In the genomic region with DNA sequence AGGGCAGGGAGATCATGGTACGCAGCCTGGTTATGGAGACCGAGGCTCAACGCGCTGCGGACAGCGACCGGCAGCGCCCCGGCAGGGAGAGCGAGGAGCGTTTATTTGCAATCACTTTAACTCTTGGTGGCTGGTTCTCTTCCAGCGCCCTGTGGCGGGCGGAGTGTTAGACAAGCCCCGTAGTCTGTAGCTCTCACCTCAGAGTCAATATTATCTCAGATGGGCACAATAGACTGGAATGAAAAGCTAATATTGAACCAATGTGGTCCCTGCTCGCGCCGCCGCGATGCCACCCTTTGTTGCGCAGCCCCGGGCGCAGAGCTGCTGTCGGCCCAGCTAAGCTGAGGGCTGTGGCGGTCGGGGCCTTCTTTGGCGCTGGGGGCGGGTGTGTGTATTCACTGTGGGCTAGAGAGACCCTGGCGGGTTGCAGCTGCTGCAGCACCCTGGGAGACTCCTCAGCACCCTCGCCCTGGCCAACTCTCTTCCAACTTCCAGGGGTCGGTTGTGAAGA, we compare ENCODE assay signal across 12 mouse cellular contexts. TPM values are rescaled to one million over a fixed set of nuclear protein-coding genes. Genes with fewer than 3 reads are reported as not detected.
DNase-seq lines count a peak whose midpoint lies in the region; ATAC-seq and TF ChIP-seq lines count a peak whose summit lies in the region.
"Had no signal": no experiment of that assay in that cellular context is flagged by ENCODE, and none has a peak within 500 bp of the region (broad histone marks: within the 10 kb centered on the region; RNA-seq: fewer than 3 reads in every experiment).

No protein-coding gene starts in this region.

- no peak overlapping the region for H3K4me3 ChIP-seq in lung, embryonic 15.5 days
- no peak overlapping the region for H3K4me3 ChIP-seq in lung, postnatal 0 days (ENCODE audit: low read depth, low read length)

- TF ChIP-seq CTCF in lung, postnatal 0 days (IDR thresholded peaks at IDR 0.05), result no peak

- no peak for ATAC-seq in lung, embryonic 15.5 days (ENCODE audit: borderline replicate concordance, extremely low read depth, low FRiP score, low TSS enrichment)
- ATAC-seq in lung, postnatal 0 days, result no peak

- peak overlapping the region; percentile 14; the same call in 1 of the 2 replicates for H3K4me2 ChIP-seq in lung, embryonic 15.5 days
- no peak overlapping the region for H3K4me2 ChIP-seq in lung, postnatal 0 days (replicated peaks; ENCODE audit: low read depth, low read length)
- H3K4me2 ChIP-seq: liver, embryonic 11.5 days had no signal

- no peaks in the 10 kb centered on the region for H3K9me3 ChIP-seq in lung, embryonic 15.5 days
- H3K9me3 ChIP-seq in lung, postnatal 0 days (ENCODE audit: low read length), result no peaks in the 10 kb centered on the region

- WGBS in lung, embryonic 15.5 days, result 1% methylated on average over 31 of the region's 31 CpGs
- 2% methylated on average over 31 of the region's 31 CpGs for WGBS in lung, postnatal 0 days

- no peak overlapping the region for H3K27ac ChIP-seq in lung, embryonic 15.5 days
- no peak overlapping the region for H3K27ac ChIP-seq in lung, postnatal 0 days (ENCODE audit: low read length)

- 0 out of 2 replicates have a peak, but pooled peaks cover 4% of the 10 kb centered on the region for H3K4me1 ChIP-seq in lung, embryonic 15.5 days
- H3K4me1 ChIP-seq in lung, postnatal 0 days (ENCODE audit: insufficient read depth, low read depth, low read length), result no peaks in the 10 kb centered on the region

- TF ChIP-seq EP300 in lung, postnatal 0 days (IDR thresholded peaks at IDR 0.05), result no peak

- H3K27me3 ChIP-seq in lung, embryonic 15.5 days, result peaks cover 94% of the 10 kb centered on the region
- peaks cover 76% of the 10 kb centered on the region for H3K27me3 ChIP-seq in lung, postnatal 0 days (replicated peaks; ENCODE audit: insufficient read depth, low read length)

- DNase-seq in cerebellum, postnatal 10 days, result peak; percentile 40 to 41
- DNase-seq in cerebellum, adult 9-10 months, result no peak
- no peak for DNase-seq in lung, postnatal 0 days (ENCODE audit: low spot score)
- DNase-seq in kidney, postnatal 4 days, result peak; percentile 31 to 58
- DNase-seq in retina, embryonic 14.5 days (ENCODE audit: low spot score), result peak; percentile 50
- DNase-seq in adrenal gland, adult 2 months, result no peak
- DNase-seq in layer of hippocampus, adult 9-11 months, result no peak
- DNase-seq: cerebellum, adult 11 months; gastrocnemius, postnatal 36 days had no signal

- H3K9ac ChIP-seq in lung, embryonic 15.5 days, result no peak overlapping the region
- H3K9ac ChIP-seq in lung, postnatal 0 days (replicated peaks; ENCODE audit: low read depth), result no peak overlapping the region

- H3K36me3 ChIP-seq in lung, embryonic 15.5 days, result no peaks in the 10 kb centered on the region
- no peaks in the 10 kb centered on the region for H3K36me3 ChIP-seq in lung, postnatal 0 days (ENCODE audit: insufficient read depth, low read length)

RNA-seq across cellular contexts. Expression of a gene that starts 6.7 kb away (rescaled TPM):
- polyA plus RNA-seq in lung, embryonic 15.5 days (2015; fragmentation: Nextera tagmentation; extraction: Ambion mirVana), result 0.15 TPM in 1 of 2 replicates, not detected in the other
- polyA plus RNA-seq in lung, postnatal 0 days (2015; fragmentation: Nextera tagmentation; extraction: Ambion mirVana), result not detected in 2 replicates
- under 1 TPM in 1 of 2 experiments, not detected in 1; 0.55 TPM for total RNA-seq in adrenal gland, adult 2 months (2021)
- polyA plus RNA-seq in adrenal gland, adult 2 months (2012; rRNA removed), result 0.18 and 0.24 TPM in 2 replicates
- total RNA-seq: neutrophil, adult 5-6 weeks had no signal

Comparison
In these comparisons a context has a peak if more than half of its experiments do, and no peak if none do; other contexts are left out.
1. DNase-seq: peak in cerebellum, postnatal 10 days (2 of 2), kidney, postnatal 4 days (2 of 2) and retina, embryonic 14.5 days (single experiment); none in cerebellum, adult 9-10 months (single experiment), lung, postnatal 0 days (single experiment), adrenal gland, adult 2 months (single experiment) and layer of hippocampus, adult 9-11 months (single experiment).